Mouse (Mus musculus): Measurements from ENCODE around the gene Umodl1. TPM values are rescaled to one million over a fixed set of nuclear protein-coding genes. Genes with fewer than 3 reads are reported as not detected.
A peak's percentile ranks its signal among the peaks of the same experiment; 100 is the strongest.

Umodl1 gene
- total and polyA plus RNA-seq, 3 experiments = 0.16 TPM; not detected in 2

DNA sequence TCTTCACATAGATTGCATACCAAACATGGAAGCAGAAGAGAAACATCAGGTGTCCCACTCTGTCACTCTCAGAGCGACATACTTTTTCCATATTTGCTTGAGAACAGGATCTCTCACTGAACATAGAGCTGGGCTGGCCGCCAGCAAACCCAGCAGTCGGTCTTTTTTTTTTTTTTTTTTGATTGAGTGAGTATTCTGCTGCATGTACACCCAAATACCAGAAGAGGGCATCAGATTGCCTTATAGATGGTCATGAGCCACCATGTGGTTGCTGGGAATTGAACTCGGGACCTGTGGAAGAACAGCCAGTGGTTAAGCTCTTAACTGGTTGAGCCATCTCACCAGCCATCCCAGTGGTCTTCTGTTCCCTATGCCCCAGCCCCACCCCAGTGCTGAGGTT is 30.9 kb upstream of the Umodl1 start:
- Histone ChIP-seq H3K4me1 (ENCODE audit: insufficient read depth, low read depth, low read length) (no peaks in the 10 kb centered on the region), H3K36me3 (replicated peaks) (peaks cover 9% of the 10 kb centered on the region), H3K4me3 (ENCODE audit: low read depth, low read length) (no peak overlapping the region), H3K27me3 (ENCODE audit: insufficient read depth, low read length) (no peaks in the 10 kb centered on the region), H3K9me3 (replicated peaks) (peaks cover 57% of the 10 kb centered on the region)
- no peak for ATAC-seq (ENCODE audit: extremely low read depth, insufficient number of reproducible peaks, low FRiP score, poor library complexity, severe bottlenecking)
- no peak for TF ChIP-seq GATA1 (IDR thresholded peaks at IDR 0.05; ENCODE audit: borderline replicate concordance, low read length)
- no peak for TF ChIP-seq CTCF (IDR thresholded peaks at IDR 0.05; ENCODE audit: low read depth, low read length)
- TF ChIP-seq TAL1 (conservative IDR thresholded peaks at IDR 0.05; ENCODE audit: low read depth, low read length) = no peak
- no peak for TF ChIP-seq GATA2 (IDR thresholded peaks at IDR 0.05; ENCODE audit: borderline replicate concordance, low read depth, low read length)
- TF ChIP-seq POLR2AphosphoS5 (IDR thresholded peaks at IDR 0.05; ENCODE audit: insufficient replicate concordance, low read depth, low read length) = no peak
- no peak for DNase-seq (ENCODE audit: low spot score)

DNA sequence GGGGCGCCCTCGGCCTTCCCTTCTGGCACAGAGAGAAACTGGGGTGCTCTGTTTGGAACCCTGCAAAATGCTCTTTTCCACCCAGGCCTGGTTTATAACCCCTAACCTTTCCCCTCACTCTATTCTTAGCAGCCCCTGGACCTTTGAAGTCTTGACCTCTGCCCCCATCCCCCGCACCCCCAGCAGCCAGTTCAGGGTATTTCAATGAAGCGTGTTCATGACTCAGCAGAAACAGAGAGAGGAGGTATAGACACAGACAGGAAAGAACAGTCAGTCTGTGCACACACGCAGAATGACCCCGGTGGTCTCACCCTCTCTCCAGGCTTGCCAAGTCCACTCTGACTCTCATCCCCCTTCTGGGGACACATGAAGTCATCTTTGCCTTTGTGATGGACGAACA is 23.6 kb upstream of the Umodl1 start:
- ATAC-seq (ENCODE audit: extremely low read depth, insufficient number of reproducible peaks, low FRiP score, poor library complexity, severe bottlenecking) (no peak), DNase-seq (ENCODE audit: low spot score) (no peak)
- no peak overlapping the region for H3K4me3 ChIP-seq (ENCODE audit: low read depth, low read length)
- H3K27me3 ChIP-seq (ENCODE audit: insufficient read depth, low read length) = no peaks in the 10 kb centered on the region
- H3K4me1 ChIP-seq (ENCODE audit: insufficient read depth, low read depth, low read length) = no peaks in the 10 kb centered on the region
- H3K36me3 ChIP-seq (replicated peaks) = no peaks in the 10 kb centered on the region
- H3K9me3 ChIP-seq (replicated peaks) = peaks cover 83% of the 10 kb centered on the region
- TF ChIP-seq GATA1 (IDR thresholded peaks at IDR 0.05; ENCODE audit: borderline replicate concordance, low read length) = no peak
- no peak for TF ChIP-seq TAL1 (conservative IDR thresholded peaks at IDR 0.05; ENCODE audit: low read depth, low read length)
- no peak for TF ChIP-seq POLR2AphosphoS5 (IDR thresholded peaks at IDR 0.05; ENCODE audit: insufficient replicate concordance, low read depth, low read length)
- no peak for TF ChIP-seq CTCF (IDR thresholded peaks at IDR 0.05; ENCODE audit: low read depth, low read length)
- no peak for TF ChIP-seq GATA2 (IDR thresholded peaks at IDR 0.05; ENCODE audit: borderline replicate concordance, low read depth, low read length)

DNA sequence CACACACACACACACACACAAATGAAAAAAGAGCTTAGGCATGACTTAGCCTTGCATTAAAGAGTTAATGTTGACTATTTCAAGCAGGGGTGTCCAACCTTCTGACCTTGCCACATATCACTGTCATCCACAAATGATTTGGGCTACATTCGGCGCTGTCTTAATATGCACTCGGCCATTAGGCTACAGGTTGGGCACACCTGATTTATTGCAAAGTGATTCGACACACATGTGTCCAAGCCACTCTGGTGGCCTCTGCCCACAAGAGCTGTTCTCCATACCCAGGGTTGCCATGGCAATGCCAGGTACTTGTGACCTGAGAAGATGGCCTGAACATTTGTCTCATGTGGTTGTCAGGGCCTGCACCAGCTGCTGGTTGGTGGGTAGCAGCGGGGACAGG is 21.6 kb upstream of the Umodl1 start:
- no peak for TF ChIP-seq CTCF (IDR thresholded peaks at IDR 0.05; ENCODE audit: low read depth, low read length)
- no peak for TF ChIP-seq TAL1 (conservative IDR thresholded peaks at IDR 0.05; ENCODE audit: low read depth, low read length)
- no peak for TF ChIP-seq GATA1 (IDR thresholded peaks at IDR 0.05; ENCODE audit: borderline replicate concordance, low read length)
- TF ChIP-seq POLR2AphosphoS5 (IDR thresholded peaks at IDR 0.05; ENCODE audit: insufficient replicate concordance, low read depth, low read length) = no peak
- TF ChIP-seq GATA2 (IDR thresholded peaks at IDR 0.05; ENCODE audit: borderline replicate concordance, low read depth, low read length) = no peak
- ATAC-seq (ENCODE audit: extremely low read depth, insufficient number of reproducible peaks, low FRiP score, poor library complexity, severe bottlenecking) (no peak), DNase-seq (ENCODE audit: low spot score) (no peak)

DNA sequence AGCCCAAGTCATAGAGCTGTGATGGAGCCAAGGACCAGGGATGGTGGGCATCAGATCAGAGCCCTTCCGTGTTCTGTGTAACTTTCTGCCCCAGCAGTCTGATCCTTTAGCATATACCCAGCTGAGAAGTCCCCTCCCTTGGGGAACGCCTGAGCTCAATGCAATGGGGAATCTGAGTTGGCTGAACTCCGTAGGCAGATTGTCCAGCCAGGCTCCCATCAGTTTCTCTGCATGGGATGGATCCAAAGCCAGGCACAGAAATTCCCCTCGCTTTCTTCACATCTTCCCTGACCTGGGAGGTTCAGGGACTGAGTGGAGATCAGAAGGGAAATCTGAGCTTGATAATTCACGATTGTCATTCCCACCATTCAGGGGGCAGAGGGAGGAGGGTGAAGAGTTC is 19.1 kb upstream of the Umodl1 start:
- Histone ChIP-seq H3K4me3 (ENCODE audit: low read depth, low read length) (no peak overlapping the region), H3K27me3 (ENCODE audit: insufficient read depth, low read length) (no peaks in the 10 kb centered on the region), H3K36me3 (replicated peaks) (no peaks in the 10 kb centered on the region), H3K4me1 (ENCODE audit: insufficient read depth, low read depth, low read length) (no peaks in the 10 kb centered on the region), H3K9me3 (replicated peaks) (peaks cover 82% of the 10 kb centered on the region)
- ATAC-seq (ENCODE audit: extremely low read depth, insufficient number of reproducible peaks, low FRiP score, poor library complexity, severe bottlenecking) = no peak
- TF ChIP-seq CTCF (IDR thresholded peaks at IDR 0.05; ENCODE audit: low read depth, low read length) (no peak), POLR2AphosphoS5 (IDR thresholded peaks at IDR 0.05; ENCODE audit: insufficient replicate concordance, low read depth, low read length) (no peak), TAL1 (conservative IDR thresholded peaks at IDR 0.05; ENCODE audit: low read depth, low read length) (no peak)
- no peak for DNase-seq (ENCODE audit: low spot score)

More for the DNA sequence above, 21.6 kb upstream of the Umodl1 start:
- Histone ChIP-seq H3K4me3 (ENCODE audit: low read depth, low read length) (0 out of 2 replicates have a peak overlapping the region, but pooled peaks have one; percentile 27), H3K9me3 (replicated peaks) (peaks cover 87% of the 10 kb centered on the region), H3K36me3 (replicated peaks) (no peaks in the 10 kb centered on the region), H3K27me3 (ENCODE audit: insufficient read depth, low read length) (no peaks in the 10 kb centered on the region), H3K4me1 (ENCODE audit: insufficient read depth, low read depth, low read length) (no peaks in the 10 kb centered on the region)

DNA sequence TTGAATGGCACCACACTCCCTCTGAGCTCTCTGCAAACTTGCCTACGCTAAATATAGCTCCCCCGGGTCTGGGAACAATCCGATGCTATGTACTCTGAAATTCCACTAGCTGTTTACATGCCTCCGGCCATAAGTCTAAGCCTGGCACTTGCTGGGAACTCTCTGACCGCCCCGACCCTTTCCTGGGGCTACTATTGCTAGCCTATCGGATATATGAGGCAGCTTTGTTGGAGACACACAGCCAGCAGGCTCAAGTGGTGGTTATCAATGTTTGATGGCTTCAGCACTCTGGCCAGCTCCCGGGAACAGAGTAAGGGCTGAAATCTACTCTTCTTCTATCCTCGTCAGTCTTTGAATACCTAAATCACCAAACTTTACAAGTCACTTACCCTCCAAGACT is 15.9 kb upstream of the Umodl1 start:
- Histone ChIP-seq H3K4me1 (ENCODE audit: insufficient read depth, low read depth, low read length) (no peaks in the 10 kb centered on the region), H3K9me3 (replicated peaks) (peaks cover 70% of the 10 kb centered on the region), H3K4me3 (ENCODE audit: low read depth, low read length) (no peak overlapping the region), H3K36me3 (replicated peaks) (no peaks in the 10 kb centered on the region), H3K27me3 (ENCODE audit: insufficient read depth, low read length) (no peaks in the 10 kb centered on the region)
- no peak for ATAC-seq (ENCODE audit: extremely low read depth, insufficient number of reproducible peaks, low FRiP score, poor library complexity, severe bottlenecking)
- no peak for DNase-seq (ENCODE audit: low spot score)
- TF ChIP-seq GATA1 (IDR thresholded peaks at IDR 0.05; ENCODE audit: borderline replicate concordance, low read length) (no peak), GATA2 (IDR thresholded peaks at IDR 0.05; ENCODE audit: borderline replicate concordance, low read depth, low read length) (no peak), CTCF (IDR thresholded peaks at IDR 0.05; ENCODE audit: low read depth, low read length) (no peak), POLR2AphosphoS5 (IDR thresholded peaks at IDR 0.05; ENCODE audit: insufficient replicate concordance, low read depth, low read length) (no peak), TAL1 (conservative IDR thresholded peaks at IDR 0.05; ENCODE audit: low read depth, low read length) (no peak)

DNA sequence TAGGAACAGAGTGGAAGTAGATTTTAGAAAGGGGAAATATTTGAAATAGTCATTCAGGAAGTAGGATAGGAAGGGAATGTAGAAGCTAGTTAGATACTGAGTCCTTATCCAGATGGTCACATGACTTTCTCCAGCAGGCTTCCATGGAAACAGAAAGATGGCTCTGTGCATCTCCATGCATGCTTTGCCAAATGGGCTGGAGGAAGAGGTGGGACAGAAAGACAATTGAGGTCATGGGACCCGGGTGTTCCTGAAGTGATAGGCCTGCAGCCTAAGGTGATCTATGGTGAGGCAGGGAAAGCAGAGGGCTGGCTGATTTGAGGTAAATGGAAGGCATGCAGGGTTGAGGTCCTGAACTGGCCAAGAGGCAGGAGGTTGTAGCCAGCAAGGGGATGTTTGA is 6.1 kb upstream of the Umodl1 start:
- no peak for ATAC-seq (ENCODE audit: extremely low read depth, insufficient number of reproducible peaks, low FRiP score, poor library complexity, severe bottlenecking)
- Histone ChIP-seq H3K27me3 (ENCODE audit: insufficient read depth, low read length) (no peaks in the 10 kb centered on the region), H3K4me1 (ENCODE audit: insufficient read depth, low read depth, low read length) (no peaks in the 10 kb centered on the region), H3K9me3 (replicated peaks) (peaks cover 52% of the 10 kb centered on the region), H3K4me3 (ENCODE audit: low read depth, low read length) (no peak overlapping the region), H3K36me3 (replicated peaks) (no peaks in the 10 kb centered on the region)
- no peak for TF ChIP-seq GATA1 (IDR thresholded peaks at IDR 0.05; ENCODE audit: borderline replicate concordance, low read length)
- no peak for TF ChIP-seq CTCF (IDR thresholded peaks at IDR 0.05; ENCODE audit: low read depth, low read length)
- TF ChIP-seq TAL1 (conservative IDR thresholded peaks at IDR 0.05; ENCODE audit: low read depth, low read length) = no peak
- TF ChIP-seq GATA2 (IDR thresholded peaks at IDR 0.05; ENCODE audit: borderline replicate concordance, low read depth, low read length) = no peak
- no peak for TF ChIP-seq POLR2AphosphoS5 (IDR thresholded peaks at IDR 0.05; ENCODE audit: insufficient replicate concordance, low read depth, low read length)
- DNase-seq (ENCODE audit: low spot score) = no peak

All from G1E (cell line).